In genomic region chr9:14652761-14653160, GRCm38 (mm10) we compare ENCODE assay signal across 17 mouse cellular contexts. TPM values are rescaled to one million over a fixed set of nuclear protein-coding genes. Genes with fewer than 3 reads are reported as not detected.
DNase-seq lines count a peak whose midpoint lies in the region; TF ChIP-seq lines count a peak whose summit lies in the region.
"Had no signal": no experiment of that assay in that cellular context is flagged by ENCODE, and none has a peak within 500 bp of the region (broad histone marks: within the 10 kb centered on the region; RNA-seq: fewer than 3 reads in every experiment).

No protein-coding gene starts in this region.

- intact Hi-C loops in gastrocnemius, adult 2 months (cut with DNase I): no loop called here
- intact Hi-C loops in left cerebral cortex, adult 2 months (cut with DNase I): no loop called here

- no peak for TF ChIP-seq CTCF in gastrocnemius, adult 2 months (IDR thresholded peaks at IDR 0.05)
- no peak for TF ChIP-seq CTCF in left cerebral cortex, adult 2 months (IDR thresholded peaks at IDR 0.05)

- H3K4me3 ChIP-seq in gastrocnemius, adult 2 months: peak overlapping the region; percentile 1; the same call in 1 of the 2 replicates
- H3K4me3 ChIP-seq in myocyte: no peak overlapping the region
- H3K4me3 ChIP-seq in left cerebral cortex, adult 2 months: no peak overlapping the region
- H3K4me3 ChIP-seq: embryonic facial prominence, embryonic 10.5 days; forebrain, embryonic 13.5 days; heart, embryonic 15.5 days; hindbrain, embryonic 10.5 days had no signal

- H3ac ChIP-seq in myocyte (ENCODE audit: control insufficient read depth, insufficient read length): no peak overlapping the region

- H3K27ac ChIP-seq in gastrocnemius, adult 2 months: peak overlapping the region; percentile 84
- H3K27ac ChIP-seq in left cerebral cortex, adult 2 months: no peak overlapping the region
- H3K27ac ChIP-seq: embryonic facial prominence, embryonic 10.5 days; forebrain, embryonic 13.5 days; heart, embryonic 15.5 days; hindbrain, embryonic 10.5 days; hindbrain, embryonic 14.5 days had no signal

- H3K36me3 ChIP-seq in myocyte (ENCODE audit: control insufficient read depth, insufficient read depth): no peaks in the 10 kb centered on the region
- H3K36me3 ChIP-seq: embryonic facial prominence, embryonic 10.5 days; heart, embryonic 15.5 days; hindbrain, embryonic 10.5 days had no signal

- H3K79me2 ChIP-seq in myocyte (ENCODE audit: control insufficient read depth, insufficient read depth): no peaks in the 10 kb centered on the region

- peaks cover 4% of the 10 kb centered on the region for H3K27me3 ChIP-seq in myocyte (ENCODE audit: control insufficient read depth, insufficient read depth, insufficient read length)
- H3K27me3 ChIP-seq: forebrain, embryonic 13.5 days; heart, embryonic 15.5 days had no signal

- peak overlapping the region; percentile 12 for H3K4me2 ChIP-seq in myocyte (ENCODE audit: low read depth)
- H3K4me2 ChIP-seq: forebrain, embryonic 13.5 days; heart, embryonic 11.5 days; heart, embryonic 15.5 days; hindbrain, embryonic 14.5 days had no signal

- TF ChIP-seq POLR2A in myocyte (IDR thresholded peaks at IDR 0.05; ENCODE audit: insufficient read length, low read depth): no peak

- DNase-seq in gastrocnemius, adult 2 months: peak; percentile 76
- no peak for DNase-seq in gastrocnemius, postnatal 4 days (ENCODE audit: low spot score in 2 of 2)
- peak; percentile 17 for DNase-seq in lung, postnatal 14 days
- no peak for DNase-seq in lung, adult 18-20 months
- no peak for DNase-seq in left cerebral cortex, adult 2 months (ENCODE audit: extremely low spot score in 1 of 2, low spot score in 2 of 2)
- DNase-seq in urinary bladder, postnatal 4 days (ENCODE audit: low spot score in 2 of 2): no peak
- DNase-seq: adrenal gland, postnatal 14 days; cerebellum, adult 2 months; cerebellum, postnatal 10 days; forebrain, postnatal 0 days had no signal

TF ChIP-seq in myocyte, 11 proteins besides CTCF, POLR2A, EP300 and RAD21:
- peak in 1 of 3 experiments; percentile 20 for TF ChIP-seq MYOG (IDR thresholded peaks at IDR 0.05; ENCODE audit: control insufficient read depth in 1 of 3, insufficient read depth in 1 of 3, insufficient read length in 2 of 3, low read depth in 2 of 3)
- TF ChIP-seq SRF (IDR thresholded peaks at IDR 0.05; ENCODE audit: control insufficient read depth, insufficient read length, low read depth): no peak
- no peak for TF ChIP-seq REST (IDR thresholded peaks at IDR 0.05; ENCODE audit: insufficient read depth, insufficient read length)

RNA-seq across cellular contexts. Expression of gene Amotl1, which starts 7.9 kb away (rescaled TPM):
- 100 to 1,000 TPM; 397 to 399 TPM for total RNA-seq in gastrocnemius, adult 2 months (2021)
- 100 to 1,000 TPM; 330 to 368 TPM for total RNA-seq in gastrocnemius, postnatal 4 days (2021)
- 37.3 TPM for polyA plus RNA-seq in myocyte (2012; fragmentation: generic; extraction: Trizol)
- 10 to 100 TPM; 17.6 to 18.8 TPM for total RNA-seq in left cerebral cortex, adult 2 months (2021)

Comparison
In these comparisons a context has a peak if more than half of its experiments do, and no peak if none do; other contexts are left out.
1. DNase-seq: peak in gastrocnemius, adult 2 months (single experiment) and lung, postnatal 14 days (single experiment); none in gastrocnemius, postnatal 4 days (0 of 2), lung, adult 18-20 months (0 of 2), left cerebral cortex, adult 2 months (0 of 2) and urinary bladder, postnatal 4 days (0 of 2).
2. RNA of gene Amotl1, which starts 7.9 kb away (total RNA-seq): 397 to 399 TPM in gastrocnemius, adult 2 months and 330 to 368 TPM in gastrocnemius, postnatal 4 days; 17.6 to 18.8 TPM in left cerebral cortex, adult 2 months; every median in the first group is over 10 times any median in the second.